Comparison of ENCODE assay signal across 20 mouse cellular contexts in genomic region chr6:29201341-29201740, GRCm38 (mm10). TPM values are rescaled to one million over a fixed set of nuclear protein-coding genes. Genes with fewer than 3 reads are reported as not detected.
DNase-seq lines count a peak whose midpoint lies in the region; ATAC-seq lines count a peak whose summit lies in the region.
"Had no signal": no experiment of that assay in that cellular context is flagged by ENCODE, and none has a peak within 500 bp of the region (broad histone marks: within the 10 kb centered on the region; RNA-seq: fewer than 3 reads in every experiment).

No protein-coding gene starts in this region.

- H3K27ac ChIP-seq in forebrain, embryonic 10.5 days, result no peak overlapping the region
- no peak overlapping the region for H3K27ac ChIP-seq in forebrain, embryonic 14.5 days (ENCODE audit: low read depth, low read length)
- no peak overlapping the region for H3K27ac ChIP-seq in liver, embryonic 11.5 days (ENCODE audit: low read depth, low read length)
- H3K27ac ChIP-seq: embryonic facial prominence, embryonic 12.5 days; forebrain, embryonic 12.5 days; heart, embryonic 15.5 days; hindbrain, embryonic 13.5 days; hindbrain, postnatal 0 days had no signal

- H3K9me3 ChIP-seq in forebrain, embryonic 10.5 days, result no peaks in the 10 kb centered on the region
- no peaks in the 10 kb centered on the region for H3K9me3 ChIP-seq in forebrain, embryonic 14.5 days (replicated peaks; ENCODE audit: control insufficient read depth, low read length)
- H3K9me3 ChIP-seq in liver, embryonic 11.5 days (ENCODE audit: control insufficient read depth, low read length), result no peaks in the 10 kb centered on the region
- H3K9me3 ChIP-seq: embryonic facial prominence, embryonic 12.5 days; forebrain, embryonic 12.5 days; heart, embryonic 15.5 days; hindbrain, embryonic 13.5 days had no signal

- 94% methylated on average over 5 of the region's 5 CpGs for WGBS in forebrain, embryonic 10.5 days
- 86% methylated on average over 5 of the region's 5 CpGs for WGBS in forebrain, embryonic 14.5 days
- WGBS in liver, embryonic 11.5 days, result 84% methylated on average over 5 of the region's 5 CpGs

- no peak overlapping the region for H3K4me2 ChIP-seq in forebrain, embryonic 14.5 days (ENCODE audit: low read length)
- H3K4me2 ChIP-seq in liver, embryonic 11.5 days, result no peak overlapping the region
- H3K4me2 ChIP-seq: embryonic facial prominence, embryonic 12.5 days; forebrain, embryonic 12.5 days; heart, embryonic 15.5 days; hindbrain, embryonic 13.5 days had no signal

- H3K4me1 ChIP-seq in forebrain, embryonic 10.5 days, result peaks cover 21% of the 10 kb centered on the region
- H3K4me1 ChIP-seq in forebrain, embryonic 14.5 days (ENCODE audit: control insufficient read depth, insufficient read depth, low read length), result peaks cover 3% of the 10 kb centered on the region; the same call in 1 of the 2 replicates
- peaks cover 3% of the 10 kb centered on the region for H3K4me1 ChIP-seq in liver, embryonic 11.5 days (replicated peaks; ENCODE audit: control insufficient read depth, insufficient read depth, low read length)

- H3K27me3 ChIP-seq in forebrain, embryonic 10.5 days (ENCODE audit: poor library complexity, severe bottlenecking), result peaks cover 44% of the 10 kb centered on the region
- H3K27me3 ChIP-seq in forebrain, embryonic 14.5 days (replicated peaks; ENCODE audit: control insufficient read depth, insufficient read depth, low read length), result 0 out of 2 replicates have a peak, but pooled peaks cover 4% of the 10 kb centered on the region
- peaks cover 14% of the 10 kb centered on the region for H3K27me3 ChIP-seq in liver, embryonic 11.5 days (replicated peaks; ENCODE audit: control insufficient read depth, insufficient read depth, low read length)
- H3K27me3 ChIP-seq: CH12.LX; embryonic facial prominence, embryonic 12.5 days; Patski had no signal

- no peak for ATAC-seq in forebrain, embryonic 14.5 days
- no peak for ATAC-seq in liver, embryonic 11.5 days (replicated peaks; ENCODE audit: low FRiP score)
- ATAC-seq: activated CD4-positive, CD25-positive, alpha-beta regulatory T cell, adult 4 months; forebrain, postnatal 0 days; hindbrain, postnatal 0 days; Patski had no signal

- peaks cover 54% of the 10 kb centered on the region for H3K36me3 ChIP-seq in forebrain, embryonic 10.5 days (replicated peaks)
- H3K36me3 ChIP-seq in forebrain, embryonic 14.5 days (ENCODE audit: control insufficient read depth, insufficient read depth, low read length), result peaks cover 42% of the 10 kb centered on the region
- H3K36me3 ChIP-seq in liver, embryonic 11.5 days (ENCODE audit: control insufficient read depth, insufficient read depth, low read length), result no peaks in the 10 kb centered on the region; the same call in 1 of the 2 replicates

- peak; percentile 13 for DNase-seq in forebrain, embryonic 10.5 days (ENCODE audit: extremely low spot score, low spot score)
- no peak for DNase-seq in forebrain, embryonic 14.5 days (ENCODE audit: low spot score)
- DNase-seq in liver, embryonic 11.5 days (ENCODE audit: low spot score), result peak; percentile 23
- no peak for DNase-seq in liver
- DNase-seq in thymus, postnatal 4 days, result peak; percentile 4
- DNase-seq in thymus, postnatal 14 days, result no peak
- DNase-seq: adrenal gland, postnatal 14 days; cerebellum, adult 18-20 months; cerebellum, postnatal 14 days; forebrain, postnatal 0 days; gastrocnemius, postnatal 14 days; heart, postnatal 14 days had no signal

- no peak overlapping the region for H3K9ac ChIP-seq in forebrain, embryonic 14.5 days (ENCODE audit: low read length)
- H3K9ac ChIP-seq in liver, embryonic 11.5 days (ENCODE audit: low read depth, low read length), result no peak overlapping the region
- H3K9ac ChIP-seq: embryonic facial prominence, embryonic 12.5 days; forebrain, embryonic 12.5 days; forebrain, postnatal 0 days; heart, embryonic 15.5 days; hindbrain, embryonic 13.5 days had no signal

- no peak overlapping the region for H3K4me3 ChIP-seq in forebrain, embryonic 10.5 days
- H3K4me3 ChIP-seq in forebrain, embryonic 14.5 days (ENCODE audit: low read depth, low read length), result no peak overlapping the region
- H3K4me3 ChIP-seq in liver, embryonic 11.5 days (ENCODE audit: low read depth, low read length), result no peak overlapping the region
- H3K4me3 ChIP-seq: embryonic facial prominence, embryonic 12.5 days; forebrain, embryonic 12.5 days; heart, embryonic 15.5 days; hindbrain, embryonic 13.5 days had no signal

RNA-seq across cellular contexts. Expression of gene Impdh1, which starts 14.8 kb away (rescaled TPM):
- polyA plus RNA-seq in forebrain, embryonic 10.5 days (2016; fragmentation: Nextera tagmentation; extraction: Ambion mirVana), result 39.6 and 39.7 TPM in 2 replicates
- polyA plus RNA-seq in forebrain, embryonic 14.5 days (2014; fragmentation: Nextera tagmentation; extraction: Ambion mirVana), result 34.5 and 50.2 TPM in 2 replicates
- polyA plus RNA-seq in liver, embryonic 11.5 days (2014; fragmentation: Nextera tagmentation; extraction: Ambion mirVana), result 26.5 and 26.7 TPM in 2 replicates

RNA-seq across cellular contexts. Expression of gene Prrt4, which starts 22.0 kb away (rescaled TPM):
- polyA plus RNA-seq in forebrain, embryonic 10.5 days (2016; fragmentation: Nextera tagmentation; extraction: Ambion mirVana), result 1.3 and 1.8 TPM in 2 replicates
- polyA plus RNA-seq in forebrain, embryonic 14.5 days (2014; fragmentation: Nextera tagmentation; extraction: Ambion mirVana), result 1.9 and 3.8 TPM in 2 replicates
- polyA plus RNA-seq in liver, embryonic 11.5 days (2014; fragmentation: Nextera tagmentation; extraction: Ambion mirVana), result 0.34 and 0.55 TPM in 2 replicates
- polyA plus RNA-seq: activated CD4-positive, CD25-positive, alpha-beta regulatory T cell, adult 4 months had no signal

RNA-seq across cellular contexts. Expression of gene Rbm28, which starts 36.5 kb away (rescaled TPM):
- polyA plus RNA-seq in forebrain, embryonic 10.5 days (2016; fragmentation: Nextera tagmentation; extraction: Ambion mirVana), result 53.8 and 58.1 TPM in 2 replicates
- polyA plus RNA-seq in forebrain, embryonic 14.5 days (2014; fragmentation: Nextera tagmentation; extraction: Ambion mirVana), result 34.3 and 36.6 TPM in 2 replicates
- 48.4 and 54.6 TPM in 2 replicates for polyA plus RNA-seq in liver, embryonic 11.5 days (2014; fragmentation: Nextera tagmentation; extraction: Ambion mirVana)

Comparison
In these comparisons a context has a peak if more than half of its experiments do, and no peak if none do; other contexts are left out.
1. DNase-seq: peak in forebrain, embryonic 10.5 days (single experiment), liver, embryonic 11.5 days (single experiment) and thymus, postnatal 4 days (single experiment); none in forebrain, embryonic 14.5 days (single experiment), liver (single experiment) and thymus, postnatal 14 days (single experiment).